Mouse (Mus musculus) heart, adult 2 months (tissue): ENCODE measurements at regions not wholly inside any gene's neighbourhood (a gene's known extent, or its start where the extent isn't known, plus 50 kb on each side); places are given as distances from the start of the nearest gene placed in this dataset.

ENCODE experiments used
- CTCF ChIP-seq: fragments of 200-600 bp; IDR thresholded peaks from 2 replicates; pipeline ENCODE4 v1.8.1; 2022; ENCODE audit warnings: antibody characterized with exemption, mild to moderate bottlenecking, moderate library complexity
- EP300 ChIP-seq: fragments of 200-500 bp; IDR thresholded peaks from 2 replicates; pipeline ENCODE4 v1.6.1; 2011; ENCODE audit warnings: low read depth, low read length, control low read depth; ENCODE audit not compliant: insufficient read depth
- POLR2A ChIP-seq: fragments of 200-500 bp; IDR thresholded peaks from 2 replicates; pipeline ENCODE4 v1.6.1; 2011; ENCODE audit warnings: mild to moderate bottlenecking, low read depth, low read length, control low read depth; ENCODE audit not compliant: insufficient read depth

GRCm38 (mm10) chr17:84002939-84003338 lies 155.2 kb upstream of the Haao start:
- TF ChIP-seq CTCF: no peak
- TF ChIP-seq POLR2A: no peak
- TF ChIP-seq EP300: no peak
